In genomic region chr3:143646836-143647235, GRCm38 (mm10) we compare ENCODE assay signal across 12 mouse cellular contexts.
DNase-seq lines count a peak whose midpoint lies in the region; ATAC-seq and TF ChIP-seq lines count a peak whose summit lies in the region.
"Had no signal": no experiment of that assay in that cellular context is flagged by ENCODE, and none has a peak within 500 bp of the region (broad histone marks: within the 10 kb centered on the region; RNA-seq: fewer than 3 reads in every experiment).

No protein-coding gene starts in this region.

- H3K27me3 ChIP-seq in liver, embryonic 16.5 days (ENCODE audit: control insufficient read depth, insufficient read depth, low read depth, low read length) = no peaks in the 10 kb centered on the region
- H3K27me3 ChIP-seq in liver, embryonic 12.5 days (replicated peaks) = no peaks in the 10 kb centered on the region
- H3K27me3 ChIP-seq in lung, embryonic 14.5 days (ENCODE audit: insufficient read depth, low read length) = no peaks in the 10 kb centered on the region
- H3K27me3 ChIP-seq: embryonic facial prominence, embryonic 13.5 days; hindbrain, embryonic 13.5 days had no signal

- 15% methylated on average over 7 of the region's 7 CpGs for WGBS in liver, embryonic 16.5 days (ENCODE audit: insufficient replicate concordance)
- WGBS in liver, embryonic 12.5 days (ENCODE audit: insufficient replicate concordance) = 26% methylated on average over 7 of the region's 7 CpGs
- 42% methylated on average over 7 of the region's 7 CpGs for WGBS in lung, embryonic 14.5 days

- H3K4me3 ChIP-seq in liver, embryonic 16.5 days (ENCODE audit: low read depth, low read length) = no peak overlapping the region
- no peak overlapping the region for H3K4me3 ChIP-seq in liver, embryonic 12.5 days
- no peak overlapping the region for H3K4me3 ChIP-seq in lung, embryonic 14.5 days (ENCODE audit: low read depth, low read length)
- H3K4me3 ChIP-seq: embryonic facial prominence, embryonic 13.5 days; hindbrain, embryonic 13.5 days had no signal

- no peak overlapping the region for H3K9ac ChIP-seq in liver, embryonic 16.5 days (ENCODE audit: low read depth, low read length)
- H3K9ac ChIP-seq in liver, embryonic 12.5 days = no peak overlapping the region
- no peak overlapping the region for H3K9ac ChIP-seq in lung, embryonic 14.5 days
- H3K9ac ChIP-seq: embryonic facial prominence, embryonic 13.5 days; hindbrain, embryonic 13.5 days had no signal

- H3K4me2 ChIP-seq in liver, embryonic 16.5 days (ENCODE audit: low read depth, low read length) = no peak overlapping the region
- no peak overlapping the region for H3K4me2 ChIP-seq in liver, embryonic 12.5 days
- H3K4me2 ChIP-seq in lung, embryonic 14.5 days = no peak overlapping the region
- H3K4me2 ChIP-seq: embryonic facial prominence, embryonic 13.5 days; hindbrain, embryonic 13.5 days had no signal

- TF ChIP-seq CTCF in lung, embryonic 14.5 days (IDR thresholded peaks at IDR 0.05; ENCODE audit: low read depth) = no peak

- DNase-seq in lung, embryonic 14.5 days = peak; percentile 10
- DNase-seq in spleen, adult 12 weeks (ENCODE audit: low spot score) = peak; percentile 54
- DNase-seq in thymus, postnatal 4 days = peak; percentile 57
- DNase-seq in gastrocnemius, adult 8-10 months (ENCODE audit: low spot score in 2 of 2) = no peak
- DNase-seq in testis, postnatal 10 days (ENCODE audit: low spot score) = no peak
- DNase-seq in embryo, embryonic 10 days (ENCODE audit: low spot score) = no peak
- DNase-seq: gastrocnemius, postnatal 10 days had no signal

- no peaks in the 10 kb centered on the region for H3K4me1 ChIP-seq in liver, embryonic 16.5 days (ENCODE audit: control insufficient read depth, low read depth, low read length)
- no peaks in the 10 kb centered on the region for H3K4me1 ChIP-seq in liver, embryonic 12.5 days
- no peaks in the 10 kb centered on the region for H3K4me1 ChIP-seq in lung, embryonic 14.5 days (ENCODE audit: insufficient read depth)
- H3K4me1 ChIP-seq: hindbrain, embryonic 13.5 days had no signal

- H3K36me3 ChIP-seq in liver, embryonic 16.5 days (ENCODE audit: control insufficient read depth, insufficient read depth) = no peaks in the 10 kb centered on the region
- H3K36me3 ChIP-seq in liver, embryonic 12.5 days = no peaks in the 10 kb centered on the region
- H3K36me3 ChIP-seq in lung, embryonic 14.5 days (ENCODE audit: insufficient read depth) = no peaks in the 10 kb centered on the region
- H3K36me3 ChIP-seq: embryonic facial prominence, embryonic 13.5 days; hindbrain, embryonic 13.5 days had no signal

- ATAC-seq in liver, embryonic 16.5 days (ENCODE audit: low read depth) = peak; percentile 41; the same call in 1 of the 2 replicates
- ATAC-seq in liver, embryonic 12.5 days = no peak
- ATAC-seq in lung, embryonic 14.5 days (ENCODE audit: insufficient read depth) = peak; percentile 54; the same call in 1 of the 2 replicates
- ATAC-seq: midbrain, embryonic 16.5 days had no signal

- no peak overlapping the region for H3K27ac ChIP-seq in liver, embryonic 16.5 days (ENCODE audit: low read length)
- H3K27ac ChIP-seq in liver, embryonic 12.5 days = no peak overlapping the region
- no peak overlapping the region for H3K27ac ChIP-seq in lung, embryonic 14.5 days (ENCODE audit: low read depth)
- H3K27ac ChIP-seq: embryonic facial prominence, embryonic 13.5 days; hindbrain, embryonic 13.5 days had no signal

- H3K9me3 ChIP-seq in liver, embryonic 16.5 days (replicated peaks; ENCODE audit: control insufficient read depth, low read length) = no peaks in the 10 kb centered on the region
- H3K9me3 ChIP-seq in liver, embryonic 12.5 days (replicated peaks) = no peaks in the 10 kb centered on the region
- H3K9me3 ChIP-seq in lung, embryonic 14.5 days (ENCODE audit: low read depth, low read length) = no peaks in the 10 kb centered on the region
- H3K9me3 ChIP-seq: embryonic facial prominence, embryonic 13.5 days; hindbrain, embryonic 13.5 days had no signal

Comparison
In these comparisons a context has a peak if more than half of its experiments do, and no peak if none do; other contexts are left out.
1. DNase-seq: peak in lung, embryonic 14.5 days (single experiment), spleen, adult 12 weeks (single experiment) and thymus, postnatal 4 days (single experiment); none in gastrocnemius, adult 8-10 months (0 of 2), testis, postnatal 10 days (single experiment) and embryo, embryonic 10 days (single experiment).